Mouse (Mus musculus): ENCODE results near the gene Sfrp4.

Gene Sfrp4

GRCm38 (mm10) chr13:19630768-19631709 is 8.1 kb downstream of the Sfrp4 start:
- in situ Hi-C loops (cut with MboI): no loop called here

GRCm38 (mm10) chr13:19636131-19636530 is 13.2 kb downstream of the Sfrp4 start:
- in situ Hi-C loops (cut with MboI): no loop called here

- in situ Hi-C loops (cut with MboI): no loop called here
Observed at GRCm38 (mm10) chr13:19640203-19640851, 17.4 kb downstream of the Sfrp4 start.

GRCm38 (mm10) chr13:19643519-19643918 is 20.6 kb downstream of the Sfrp4 start:
- in situ Hi-C loops (cut with MboI): no loop called here

GRCm38 (mm10) chr13:19644225-19644624 is 21.3 kb downstream of the Sfrp4 start:
- in situ Hi-C loops (cut with MboI): no loop called here

- in situ Hi-C loops (cut with MboI): no loop called here
Observed at GRCm38 (mm10) chr13:19649824-19650223, 26.9 kb downstream of the Sfrp4 start.

GRCm38 (mm10) chr13:19652405-19652804 is 29.5 kb downstream of the Sfrp4 start:
- in situ Hi-C loops (cut with MboI): no loop called here

GRCm38 (mm10) chr13:19668355-19669140 is 45.6 kb downstream of the Sfrp4 start:
- in situ Hi-C loops (cut with MboI): no loop called here

- in situ Hi-C loops (cut with MboI): no loop called here
Observed at GRCm38 (mm10) chr13:19674025-19674424, 51.1 kb downstream of the Sfrp4 start.

GRCm38 (mm10) chr13:19674601-19675000 is 51.7 kb downstream of the Sfrp4 start:
- in situ Hi-C loops (cut with MboI): no loop called here
